Mouse (Mus musculus): ENCODE data around the gene Olfr781. TPM values are rescaled to one million over a fixed set of nuclear protein-coding genes. Genes with fewer than 3 reads are reported as not detected.
"Not testable (repeated sequence)": the region's sequence is repeated elsewhere in the genome, so short reads cannot be mapped to it uniquely, and the experiment has no call there.

Olfr781 gene
- polyA plus RNA-seq, 1 experiment from 2014 or later: not detected

DNA sequence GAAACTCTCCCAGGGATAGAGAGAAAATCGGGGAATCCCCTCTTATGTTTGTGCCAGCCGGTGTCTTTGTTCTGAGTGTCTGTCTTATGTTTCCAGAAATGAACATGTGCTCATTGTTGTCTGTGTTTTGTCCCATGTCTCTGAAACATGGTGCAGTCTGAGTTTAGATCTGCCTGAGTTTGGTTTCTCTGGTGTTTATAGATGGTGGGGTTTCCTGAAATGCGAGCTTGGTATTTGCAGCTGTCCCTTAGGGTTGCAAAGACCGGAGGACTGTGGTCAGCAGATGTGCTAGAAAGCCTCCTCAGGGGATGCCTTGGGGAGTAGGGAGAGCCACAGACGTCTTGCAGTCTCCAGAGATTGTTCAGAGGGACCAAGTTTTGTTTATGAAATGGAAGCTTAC lies 28.7 kb downstream of the Olfr781 start:
- Histone ChIP-seq H3K9ac (replicated peaks) (no peak overlapping the region), H3K4me1 (ENCODE audit: insufficient read depth) (no peaks in the 10 kb centered on the region), H3K27ac (ENCODE audit: low read depth) (no peak overlapping the region), H3K27me3 (ENCODE audit: insufficient read depth, low read length) (no peaks in the 10 kb centered on the region), H3K36me3 (replicated peaks; ENCODE audit: insufficient read depth, low read length) (no peaks in the 10 kb centered on the region), H3K9me3 (ENCODE audit: low read length) (no peaks in the 10 kb centered on the region), H3K4me2 (ENCODE audit: low read depth, low read length) (no peak overlapping the region), H3K4me3 (ENCODE audit: low read depth, low read length) (no peak overlapping the region)
- WGBS (ENCODE audit: insufficient replicate concordance): 60% methylated on average over 5 of the region's 5 CpGs
- ATAC-seq (no peak), DNase-seq (no peak)
- TF ChIP-seq EP300 (IDR thresholded peaks at IDR 0.05; ENCODE audit: low read depth) (no peak), CTCF (IDR thresholded peaks at IDR 0.05; ENCODE audit: low read depth) (no peak)

- not testable (repeated sequence) for H3K4me2 ChIP-seq (ENCODE audit: low read depth, low read length); H3K4me3 ChIP-seq (ENCODE audit: low read depth, low read length); H3K4me1 ChIP-seq (ENCODE audit: insufficient read depth); ATAC-seq; H3K9me3 ChIP-seq (ENCODE audit: low read length); H3K27ac ChIP-seq (ENCODE audit: low read depth); H3K9ac ChIP-seq (replicated peaks); H3K36me3 ChIP-seq (replicated peaks; ENCODE audit: insufficient read depth, low read length); H3K27me3 ChIP-seq (ENCODE audit: insufficient read depth, low read length); DNase-seq
- 78% methylated on average over 5 of the region's 5 CpGs for WGBS (ENCODE audit: insufficient replicate concordance)
These were observed 45.4 kb downstream of the Olfr781 start for GRCm38 (mm10) chr10:129374051-129374450.

Other genes with a start within 250 kb of the Olfr781 start
- gene Olfr767, start 245.9 kb upstream of the Olfr781 start, polyA plus RNA-seq (2015; fragmentation: Nextera tagmentation; extraction: Ambion mirVana): not detected in 2 replicates
- not detected in 2 replicates for gene Olfr768, start 229.5 kb upstream of the Olfr781 start, polyA plus RNA-seq (2015; fragmentation: Nextera tagmentation; extraction: Ambion mirVana)
- not detected in 2 replicates for gene Olfr769, start 211.0 kb upstream of the Olfr781 start, polyA plus RNA-seq (2015; fragmentation: Nextera tagmentation; extraction: Ambion mirVana)
- not detected in 2 replicates for gene Olfr770, start 189.9 kb upstream of the Olfr781 start, polyA plus RNA-seq (2015; fragmentation: Nextera tagmentation; extraction: Ambion mirVana)
- not detected in 2 replicates for gene Olfr771, start 164.1 kb upstream of the Olfr781 start, polyA plus RNA-seq (2015; fragmentation: Nextera tagmentation; extraction: Ambion mirVana)
- not detected in 2 replicates for gene Olfr772, start 150.9 kb upstream of the Olfr781 start, polyA plus RNA-seq (2015; fragmentation: Nextera tagmentation; extraction: Ambion mirVana)
- not detected in 2 replicates for gene Olfr773, start 141.4 kb upstream of the Olfr781 start, polyA plus RNA-seq (2015; fragmentation: Nextera tagmentation; extraction: Ambion mirVana)
- not detected in 2 replicates for gene Olfr774, start 92.7 kb upstream of the Olfr781 start, polyA plus RNA-seq (2015; fragmentation: Nextera tagmentation; extraction: Ambion mirVana)
- not detected in 2 replicates for gene Olfr775, start 80.4 kb upstream of the Olfr781 start, polyA plus RNA-seq (2015; fragmentation: Nextera tagmentation; extraction: Ambion mirVana)
- gene Olfr776, start 69.7 kb upstream of the Olfr781 start, polyA plus RNA-seq (2015; fragmentation: Nextera tagmentation; extraction: Ambion mirVana): not detected in 2 replicates
- gene Olfr777, start 57.4 kb upstream of the Olfr781 start, polyA plus RNA-seq (2015; fragmentation: Nextera tagmentation; extraction: Ambion mirVana): not detected in 2 replicates
- gene Olfr780, start 10.7 kb upstream of the Olfr781 start, polyA plus RNA-seq (2015; fragmentation: Nextera tagmentation; extraction: Ambion mirVana): not detected in 2 replicates
- not detected in 2 replicates for gene Olfr782, start 20.0 kb downstream of the Olfr781 start, polyA plus RNA-seq (2015; fragmentation: Nextera tagmentation; extraction: Ambion mirVana)
- not detected in 2 replicates for gene Olfr784, start 55.2 kb downstream of the Olfr781 start, polyA plus RNA-seq (2015; fragmentation: Nextera tagmentation; extraction: Ambion mirVana)
- not detected in 2 replicates for gene Olfr785, start 76.6 kb downstream of the Olfr781 start, polyA plus RNA-seq (2015; fragmentation: Nextera tagmentation; extraction: Ambion mirVana)
- gene Olfr786, start 98.5 kb downstream of the Olfr781 start, polyA plus RNA-seq (2015; fragmentation: Nextera tagmentation; extraction: Ambion mirVana): not detected in 2 replicates
- not detected in 2 replicates for gene Olfr787, start 133.0 kb downstream of the Olfr781 start, polyA plus RNA-seq (2015; fragmentation: Nextera tagmentation; extraction: Ambion mirVana)
- gene Olfr788, start 142.1 kb downstream of the Olfr781 start, polyA plus RNA-seq (2015; fragmentation: Nextera tagmentation; extraction: Ambion mirVana): not detected in 2 replicates
- not detected in 2 replicates for gene Olfr789, start 155.9 kb downstream of the Olfr781 start, polyA plus RNA-seq (2015; fragmentation: Nextera tagmentation; extraction: Ambion mirVana)
- not detected in 2 replicates for gene Olfr790, start 169.6 kb downstream of the Olfr781 start, polyA plus RNA-seq (2015; fragmentation: Nextera tagmentation; extraction: Ambion mirVana)
- not detected in 2 replicates for gene Olfr791, start 192.9 kb downstream of the Olfr781 start, polyA plus RNA-seq (2015; fragmentation: Nextera tagmentation; extraction: Ambion mirVana)
- not detected in 2 replicates for gene Olfr792, start 210.3 kb downstream of the Olfr781 start, polyA plus RNA-seq (2015; fragmentation: Nextera tagmentation; extraction: Ambion mirVana)
- not detected in 2 replicates for gene Olfr794, start 238.8 kb downstream of the Olfr781 start, polyA plus RNA-seq (2015; fragmentation: Nextera tagmentation; extraction: Ambion mirVana)